Mouse (Mus musculus) cerebellum, adult 2 months (tissue): ENCODE measurements at regions not wholly inside any gene's neighbourhood (a gene's known extent, or its start where the extent isn't known, plus 50 kb on each side); places are given as distances from the start of the nearest gene placed in this dataset.

Source experiments
- DNase-seq, 2 experiments: peaks; one replicate each; pipeline ENCODE4 v3.0.0; 2021
- H3K27ac ChIP-seq: fragments of 200-500 bp; 2 replicates; pipeline ENCODE4 v1.5.1; 2012; ENCODE audit warnings: low read length, control low read depth, inconsistent platforms; ENCODE audit not compliant: insufficient read depth
- H3K27me3 ChIP-seq: fragments of 200-500 bp; 2 replicates; pipeline ENCODE4 v1.6.1; 2012; ENCODE audit warnings: inconsistent platforms, mild to moderate bottlenecking, low read length, moderate library complexity; ENCODE audit not compliant: control insufficient read depth, insufficient read depth
- H3K4me1 ChIP-seq: fragments of 200-500 bp; 2 replicates; pipeline ENCODE4 v1.6.1; 2011; ENCODE audit warnings: low read length; ENCODE audit not compliant: control insufficient read depth, insufficient read depth
- H3K4me3 ChIP-seq: fragments of 200-500 bp; replicated peaks from 2 replicates; pipeline ENCODE3; 2011; ENCODE audit warnings: mild to moderate bottlenecking, low read depth, low read length, control low read depth; ENCODE audit not compliant: insufficient read depth
- CTCF ChIP-seq: fragments of 200-500 bp; IDR thresholded peaks from 2 replicates; pipeline ENCODE4 v1.5.1; 2011; ENCODE audit warnings: low read depth, mild to moderate bottlenecking, control low read depth, low read length, moderate library complexity, borderline replicate concordance; ENCODE audit not compliant: insufficient read depth
- POLR2A ChIP-seq: fragments of 200-500 bp; IDR thresholded peaks from 2 replicates; pipeline ENCODE4 v1.6.1; 2011; ENCODE audit warnings: low read length, control low read depth, borderline replicate concordance; ENCODE audit not compliant: insufficient read depth
- WGBS: fragments of 180-500 bp; shearing (Covaris S2); methylation state at CpG from one replicate; pipeline ENCODE4 v1.1.7; 2018; 5-methylcytosine and 5-hydroxymethylcytosine counted together

GRCm38 (mm10) chr4:84015139-84015538 lies 489.8 kb downstream of the Ccdc171 start:
- no peak overlapping the region for H3K4me3 ChIP-seq
- 98% methylated on average over 4 of the region's 4 CpGs for WGBS
- TF ChIP-seq POLR2A (no peak), CTCF (no peak)
- H3K27me3 ChIP-seq, result no peaks in the 10 kb centered on the region
- peaks cover 7% of the 10 kb centered on the region for H3K4me1 ChIP-seq
- no peak overlapping the region for H3K27ac ChIP-seq
- DNase-seq, result no peak

- H3K27me3 ChIP-seq, result no peaks in the 10 kb centered on the region
- peaks cover 7% of the 10 kb centered on the region for H3K4me1 ChIP-seq
- no peak overlapping the region for H3K4me3 ChIP-seq
- no peak overlapping the region for H3K27ac ChIP-seq
- TF ChIP-seq POLR2A (no peak), CTCF (no peak)
- DNase-seq, result peak in 1 of 2 experiments; percentile 9
- 26% methylated on average over 8 of the region's 8 CpGs for WGBS
These were observed 490.3 kb downstream of the Ccdc171 start for GRCm38 (mm10) chr4:84015552-84016169.

- no peak for DNase-seq
- H3K27ac ChIP-seq, result no peak overlapping the region
- H3K4me3 ChIP-seq, result no peak overlapping the region
- WGBS, result 85% methylated on average over 7 of the region's 7 CpGs
- TF ChIP-seq POLR2A, result no peak
- no peak for TF ChIP-seq CTCF
- peaks cover 7% of the 10 kb centered on the region for H3K4me1 ChIP-seq
- H3K27me3 ChIP-seq, result no peaks in the 10 kb centered on the region
These were observed 492.8 kb downstream of the Ccdc171 start for GRCm38 (mm10) chr4:84018135-84018534.

- WGBS, result 77% methylated on average over 7 of the region's 7 CpGs
- H3K27me3 ChIP-seq, result no peaks in the 10 kb centered on the region
- TF ChIP-seq POLR2A, result no peak
- TF ChIP-seq CTCF, result no peak
- H3K4me1 ChIP-seq, result peaks cover 7% of the 10 kb centered on the region
- DNase-seq, result no peak
- no peak overlapping the region for H3K27ac ChIP-seq
- H3K4me3 ChIP-seq, result no peak overlapping the region
These were observed 493.4 kb downstream of the Ccdc171 start for GRCm38 (mm10) chr4:84018774-84019173.

- no peak overlapping the region for H3K4me3 ChIP-seq
- TF ChIP-seq POLR2A (no peak), CTCF (no peak)
- H3K4me1 ChIP-seq, result peaks cover 7% of the 10 kb centered on the region
- H3K27ac ChIP-seq, result no peak overlapping the region
- 77% methylated on average over 14 of the region's 14 CpGs for WGBS
- H3K27me3 ChIP-seq, result no peaks in the 10 kb centered on the region
- DNase-seq, result no peak
These were observed 494.3 kb downstream of the Ccdc171 start for GRCm38 (mm10) chr4:84019500-84020255.

GRCm38 (mm10) chr4:84020692-84021091 lies 495.3 kb downstream of the Ccdc171 start:
- Histone ChIP-seq H3K4me3 (no peak overlapping the region), H3K4me1 (peaks cover 4% of the 10 kb centered on the region), H3K27me3 (no peaks in the 10 kb centered on the region), H3K27ac (no peak overlapping the region)
- no peak for TF ChIP-seq CTCF
- 100% methylated on average over 1 of the region's 1 CpGs for WGBS
- DNase-seq, result no peak

GRCm38 (mm10) chr4:84022323-84022722 lies 497.0 kb downstream of the Ccdc171 start:
- Histone ChIP-seq H3K4me3 (no peak overlapping the region), H3K27ac (no peak overlapping the region), H3K27me3 (no peaks in the 10 kb centered on the region), H3K4me1 (no peaks in the 10 kb centered on the region)
- no peak for TF ChIP-seq POLR2A
- TF ChIP-seq CTCF, result no peak
- DNase-seq, result no peak
- 80% methylated on average over 7 of the region's 7 CpGs for WGBS

GRCm38 (mm10) chr4:84026144-84026543 lies 500.8 kb downstream of the Ccdc171 start:
- no peaks in the 10 kb centered on the region for H3K4me1 ChIP-seq
- no peaks in the 10 kb centered on the region for H3K27me3 ChIP-seq
- no peak overlapping the region for H3K27ac ChIP-seq
- no peak overlapping the region for H3K4me3 ChIP-seq
- WGBS, result 18% methylated on average over 8 of the region's 8 CpGs
- TF ChIP-seq POLR2A, result no peak
- no peak for TF ChIP-seq CTCF
- DNase-seq, result no peak
